ENCODE assay signal across 23 mouse cellular contexts in the genomic region with DNA sequence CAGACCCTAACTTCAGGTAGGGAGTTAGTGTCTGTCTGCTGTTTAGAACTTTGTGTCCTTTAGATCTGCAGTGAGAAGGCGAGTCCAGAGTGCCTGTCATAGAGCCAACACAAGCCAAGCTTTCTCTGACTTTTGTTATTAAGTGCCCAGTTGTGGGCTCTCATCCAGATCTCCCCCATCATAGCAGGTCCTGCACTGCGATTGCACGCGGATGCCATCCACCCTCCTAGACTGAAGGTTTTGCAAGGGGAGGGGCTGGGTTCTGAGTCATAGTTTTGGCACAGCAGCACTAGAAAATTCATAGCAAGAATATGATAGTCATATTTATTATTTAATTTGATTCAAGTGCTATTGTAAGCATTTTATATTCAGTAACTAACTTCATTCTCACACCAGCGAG. TPM values are rescaled to one million over a fixed set of nuclear protein-coding genes. Genes with fewer than 3 reads are reported as not detected.
A peak's percentile ranks its signal among the peaks of the same experiment; 100 is the strongest.
DNase-seq lines count a peak whose midpoint lies in the region; ATAC-seq and TF ChIP-seq lines count a peak whose summit lies in the region.
"Had no signal": no experiment of that assay in that cellular context is flagged by ENCODE, and none has a peak within 500 bp of the region (broad histone marks: within the 10 kb centered on the region; RNA-seq: fewer than 3 reads in every experiment).

No protein-coding gene starts in this region.

- no peaks in the 10 kb centered on the region; the same call in 1 of the 2 replicates for H3K79me2 ChIP-seq in heart, adult 2 months (replicated peaks; ENCODE audit: control insufficient read depth, insufficient read depth, low read length)

- H3K4me1 ChIP-seq in heart, adult 2 months (ENCODE audit: control insufficient read depth, insufficient read depth, low read length), result peaks cover 14% of the 10 kb centered on the region
- no peaks in the 10 kb centered on the region for H3K4me1 ChIP-seq in stomach, postnatal 0 days (replicated peaks; ENCODE audit: control insufficient read depth, insufficient read depth)
- H3K4me1 ChIP-seq: forebrain, embryonic 15.5 days; liver, embryonic 13.5 days had no signal

- TF ChIP-seq POLR2A in heart, adult 2 months (IDR thresholded peaks at IDR 0.05; ENCODE audit: insufficient read depth, low read depth, low read length), result no peak

- peaks cover 37% of the 10 kb centered on the region for H3K36me3 ChIP-seq in heart, adult 2 months (ENCODE audit: control insufficient read depth, insufficient read depth, low read length)
- no peaks in the 10 kb centered on the region for H3K36me3 ChIP-seq in stomach, postnatal 0 days (ENCODE audit: control insufficient read depth, insufficient read depth, low read length)
- H3K36me3 ChIP-seq: forebrain, embryonic 15.5 days; kidney, embryonic 15.5 days; liver, embryonic 13.5 days; midbrain, embryonic 10.5 days; neural tube, embryonic 12.5 days had no signal

- TF ChIP-seq EP300 in heart, adult 2 months (IDR thresholded peaks at IDR 0.05; ENCODE audit: insufficient read depth, low read depth, low read length), result no peak
- TF ChIP-seq EP300 in stomach, postnatal 0 days (optimal IDR thresholded peaks at IDR 0.05), result no peak

- WGBS in heart, adult 2 months, result 33% methylated on average over 5 of the region's 5 CpGs
- 43% methylated on average over 5 of the region's 5 CpGs for WGBS in stomach, postnatal 0 days

- intact Hi-C loops in heart, adult 2 months (cut with DNase I), result no loop called here

- no peak overlapping the region for H3K4me2 ChIP-seq in stomach, postnatal 0 days (replicated peaks; ENCODE audit: low read depth)
- H3K4me2 ChIP-seq: forebrain, embryonic 15.5 days; kidney, embryonic 15.5 days; limb, embryonic 13.5 days; liver, embryonic 13.5 days; lung, embryonic 14.5 days; neural tube, embryonic 12.5 days had no signal

- no peak overlapping the region for H3K4me3 ChIP-seq in heart, adult 2 months
- no peak overlapping the region for H3K4me3 ChIP-seq in stomach, postnatal 0 days (ENCODE audit: low read depth, low read length)
- H3K4me3 ChIP-seq: forebrain, embryonic 15.5 days; kidney, embryonic 15.5 days; limb, embryonic 13.5 days; liver, embryonic 13.5 days; midbrain, embryonic 10.5 days; neural tube, embryonic 12.5 days had no signal

- H3K9ac ChIP-seq in heart, adult 2 months (ENCODE audit: low read depth, low read length), result no peak overlapping the region
- H3K9ac ChIP-seq in stomach, postnatal 0 days (ENCODE audit: low read length), result no peak overlapping the region
- H3K9ac ChIP-seq: forebrain, embryonic 15.5 days; kidney, embryonic 15.5 days; limb, embryonic 13.5 days; liver, embryonic 13.5 days; lung, embryonic 14.5 days; neural tube, embryonic 12.5 days had no signal

- DNase-seq in heart, adult 2 months, result peak in 1 of 2 experiments; percentile 26
- DNase-seq in heart, adult 9 months (ENCODE audit: low spot score in 2 of 2), result no peak
- DNase-seq in urinary bladder, postnatal 14 days (ENCODE audit: low spot score), result peak; percentile 46
- DNase-seq in urinary bladder, adult 2 months (ENCODE audit: low spot score), result no peak
- peak; percentile 82 for DNase-seq in adrenal gland, postnatal 10 days
- peak; percentile 14 for DNase-seq in stomach, postnatal 0 days (ENCODE audit: low spot score)
- no peak for DNase-seq in thymus, adult 18-20 months
- no peak for DNase-seq in right cerebral cortex, postnatal 4 days
- DNase-seq: cerebellum, adult 11-12 months; heart, postnatal 10 days; liver, embryonic 13.5 days; lung, embryonic 14.5 days; thymus, postnatal 4 days had no signal

- peak overlapping the region; percentile 1 for H3K27ac ChIP-seq in heart, adult 2 months
- no peak overlapping the region for H3K27ac ChIP-seq in stomach, postnatal 0 days (replicated peaks)
- H3K27ac ChIP-seq: forebrain, embryonic 15.5 days; hindbrain, postnatal 0 days; kidney, embryonic 15.5 days; limb, embryonic 13.5 days; liver, embryonic 13.5 days; macrophage; midbrain, embryonic 10.5 days; neural tube, embryonic 12.5 days had no signal

- no peaks in the 10 kb centered on the region for H3K9me3 ChIP-seq in stomach, postnatal 0 days (ENCODE audit: control insufficient read depth, low read length)
- H3K9me3 ChIP-seq: forebrain, embryonic 15.5 days; kidney, embryonic 15.5 days; limb, embryonic 13.5 days; liver, embryonic 13.5 days; midbrain, embryonic 10.5 days; neural tube, embryonic 12.5 days had no signal

- H3K27me3 ChIP-seq in heart, adult 2 months (ENCODE audit: control insufficient read depth, insufficient read depth, low read length), result no peaks in the 10 kb centered on the region
- H3K27me3 ChIP-seq in stomach, postnatal 0 days (ENCODE audit: control insufficient read depth, insufficient read depth, low read length), result no peaks in the 10 kb centered on the region
- H3K27me3 ChIP-seq: forebrain, embryonic 15.5 days; limb, embryonic 13.5 days; liver, embryonic 13.5 days; neural tube, embryonic 12.5 days had no signal

- peak; percentile 53; the same call in 1 of the 2 replicates for ATAC-seq in stomach, postnatal 0 days (ENCODE audit: low FRiP score, low TSS enrichment)
- ATAC-seq: activated CD4-positive, CD25-positive, alpha-beta regulatory T cell, adult 4 months; CD4-positive, CD25-positive, alpha-beta regulatory T cell, adult 4 months; forebrain, embryonic 15.5 days; hindbrain, postnatal 0 days; intestine, postnatal 0 days had no signal

- TF ChIP-seq CTCF in heart, adult 2 months (IDR thresholded peaks at IDR 0.05), result no peak
- TF ChIP-seq CTCF in stomach, postnatal 0 days (IDR thresholded peaks at IDR 0.05; ENCODE audit: low read depth), result no peak

RNA-seq across cellular contexts. Expression of a gene that starts 12.6 kb away (rescaled TPM):
- 10 to 100 TPM; 18.9 to 23.3 TPM for total RNA-seq in heart, adult 2 months (2021)
- 16.7 and 21.3 TPM in 2 replicates for polyA plus RNA-seq in heart, adult 2 months (2012; rRNA removed)
- 16.8 and 19.5 TPM in 2 replicates for polyA plus RNA-seq in urinary bladder, adult 2 months (2012; rRNA removed)
- total RNA-seq in adrenal gland, postnatal 10 days (2021), result 10 to 100 TPM; 18.6 to 30.3 TPM
- 16.8 and 17.8 TPM in 2 replicates for polyA plus RNA-seq in stomach, postnatal 0 days (2015; fragmentation: Nextera tagmentation; extraction: Ambion mirVana)

Comparison
In these comparisons a context has a peak if more than half of its experiments do, and no peak if none do; other contexts are left out.
1. DNase-seq: peak in urinary bladder, postnatal 14 days (single experiment), adrenal gland, postnatal 10 days (single experiment) and stomach, postnatal 0 days (single experiment); none in heart, adult 9 months (0 of 2), urinary bladder, adult 2 months (single experiment), thymus, adult 18-20 months (0 of 2) and right cerebral cortex, postnatal 4 days (single experiment).